Mouse (Mus musculus): ENCODE measurements around the gene Dpyd. TPM values are rescaled to one million over a fixed set of nuclear protein-coding genes. Genes with fewer than 3 reads are reported as not detected.

Gene Dpyd
- polyA plus RNA-seq, 1 experiment from 2014 or later, result 2.8 TPM

DNA sequence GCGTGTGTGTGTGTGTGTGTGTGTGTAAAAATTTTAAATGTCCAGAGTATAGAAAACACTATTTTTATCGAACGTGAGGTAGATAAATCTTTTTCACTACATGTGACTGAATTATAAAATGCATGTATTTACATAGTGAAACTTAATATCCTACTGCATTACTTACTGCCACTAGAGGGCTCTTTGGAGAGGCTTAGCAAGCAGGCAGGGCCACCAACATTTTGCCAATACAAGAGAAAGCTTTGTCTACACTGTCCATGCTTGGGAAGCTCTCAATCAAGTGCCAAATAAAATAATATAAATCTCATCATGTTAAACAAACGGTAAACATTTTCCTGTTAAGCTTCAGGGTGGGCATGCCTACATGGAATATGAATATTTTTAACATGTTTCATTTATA, 429.9 kb downstream of the Dpyd start:
- 76% methylated on average over 4 of the region's 4 CpGs for WGBS

DNA sequence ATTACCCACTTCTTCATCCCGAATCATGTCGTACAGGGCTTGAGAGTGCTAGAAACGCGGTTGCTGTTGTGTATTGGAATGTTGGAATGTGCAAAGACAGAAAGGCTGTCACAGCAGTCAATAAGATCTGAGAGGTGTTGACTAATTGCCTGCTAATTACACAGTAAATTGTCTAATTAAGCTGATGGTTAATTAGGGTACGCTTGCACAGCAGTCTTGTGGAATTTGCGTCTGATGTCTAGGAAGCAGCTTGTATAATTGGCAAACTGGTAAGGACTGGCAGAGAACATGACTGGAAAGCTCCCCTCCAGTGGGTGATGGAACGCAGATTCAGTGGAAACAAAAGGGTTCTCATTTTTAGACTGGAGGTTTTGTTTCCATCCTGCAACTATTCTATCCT, 459.3 kb downstream of the Dpyd start:
- Histone ChIP-seq H3K27ac (no peak overlapping the region), H3K27me3 (no peaks in the 10 kb centered on the region), H3K4me1 (replicated peaks) (no peaks in the 10 kb centered on the region), H3K9me3 (replicated peaks) (no peaks in the 10 kb centered on the region), H3K9ac (no peak overlapping the region), H3K4me3 (no peak overlapping the region), H3K36me3 (no peaks in the 10 kb centered on the region), H3K4me2 (no peak overlapping the region)
- WGBS, result 76% methylated on average over 7 of the region's 7 CpGs
- no peak for ATAC-seq (replicated peaks; ENCODE audit: insufficient number of reproducible peaks, insufficient read depth, low FRiP score, low read depth)

More for the DNA sequence above, 429.9 kb downstream of the Dpyd start:
- Histone ChIP-seq H3K4me2 (no peak overlapping the region), H3K9ac (no peak overlapping the region), H3K27me3 (no peaks in the 10 kb centered on the region), H3K27ac (no peak overlapping the region), H3K9me3 (replicated peaks) (no peaks in the 10 kb centered on the region), H3K4me1 (replicated peaks) (no peaks in the 10 kb centered on the region), H3K36me3 (no peaks in the 10 kb centered on the region), H3K4me3 (no peak overlapping the region)
- no peak for ATAC-seq (replicated peaks; ENCODE audit: insufficient number of reproducible peaks, insufficient read depth, low FRiP score, low read depth)

- no peaks in the 10 kb centered on the region for H3K27me3 ChIP-seq
- H3K9me3 ChIP-seq (replicated peaks), result no peaks in the 10 kb centered on the region
- WGBS, result 83% methylated on average over 1 of the region's 1 CpGs
- H3K4me1 ChIP-seq (replicated peaks), result no peaks in the 10 kb centered on the region
- H3K4me3 ChIP-seq, result no peak overlapping the region
- no peak overlapping the region for H3K9ac ChIP-seq
- no peak for ATAC-seq (replicated peaks; ENCODE audit: insufficient number of reproducible peaks, insufficient read depth, low FRiP score, low read depth)
- H3K4me2 ChIP-seq, result no peak overlapping the region
- no peak overlapping the region for H3K27ac ChIP-seq
- H3K36me3 ChIP-seq, result no peaks in the 10 kb centered on the region
These were observed 480.7 kb downstream of the Dpyd start for GRCm38 (mm10) chr3:119042611-119043010.

DNA sequence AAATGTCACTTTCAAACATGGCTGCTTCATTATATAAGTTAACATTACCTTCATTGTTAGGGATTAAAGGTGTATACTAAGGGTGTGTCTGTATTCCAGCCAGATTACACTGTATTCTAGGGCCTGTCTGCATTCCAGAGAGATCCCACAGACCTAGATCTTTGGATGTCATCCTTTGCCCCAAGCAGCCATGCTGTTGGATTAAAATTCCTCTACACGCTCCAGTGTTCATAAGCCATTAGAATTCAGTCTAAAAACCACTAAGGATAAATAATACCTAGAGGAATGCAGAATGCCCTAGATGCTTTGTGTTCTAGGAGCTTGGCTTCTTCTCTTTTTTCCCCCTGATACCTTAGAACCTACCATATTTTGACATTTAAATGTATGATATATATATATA, 494.2 kb downstream of the Dpyd start:
- no peak overlapping the region for H3K27ac ChIP-seq
- H3K9me3 ChIP-seq (replicated peaks), result no peaks in the 10 kb centered on the region
- no peak overlapping the region for H3K9ac ChIP-seq
- H3K4me3 ChIP-seq, result no peak overlapping the region
- 67% methylated on average over 1 of the region's 1 CpGs for WGBS
- no peak for ATAC-seq (replicated peaks; ENCODE audit: insufficient number of reproducible peaks, insufficient read depth, low FRiP score, low read depth)
- H3K4me2 ChIP-seq, result no peak overlapping the region
- no peaks in the 10 kb centered on the region for H3K27me3 ChIP-seq
- H3K4me1 ChIP-seq (replicated peaks), result no peaks in the 10 kb centered on the region
- H3K36me3 ChIP-seq, result no peaks in the 10 kb centered on the region

GRCm38 (mm10) chr3:119063214-119063613, 501.3 kb downstream of the Dpyd start:
- no peak overlapping the region for H3K27ac ChIP-seq
- no peaks in the 10 kb centered on the region for H3K27me3 ChIP-seq
- 60% methylated on average over 4 of the region's 4 CpGs for WGBS
- no peaks in the 10 kb centered on the region for H3K4me1 ChIP-seq (replicated peaks)
- no peak overlapping the region for H3K9ac ChIP-seq
- no peaks in the 10 kb centered on the region for H3K36me3 ChIP-seq
- no peaks in the 10 kb centered on the region for H3K9me3 ChIP-seq (replicated peaks)
- H3K4me3 ChIP-seq, result no peak overlapping the region
- no peak for ATAC-seq (replicated peaks; ENCODE audit: insufficient number of reproducible peaks, insufficient read depth, low FRiP score, low read depth)
- H3K4me2 ChIP-seq, result no peak overlapping the region

GRCm38 (mm10) chr3:119063642-119064041, 501.7 kb downstream of the Dpyd start:
- 13% methylated on average over 1 of the region's 1 CpGs for WGBS
- no peak for ATAC-seq (replicated peaks; ENCODE audit: insufficient number of reproducible peaks, insufficient read depth, low FRiP score, low read depth)
- Histone ChIP-seq H3K27me3 (no peaks in the 10 kb centered on the region), H3K4me3 (no peak overlapping the region), H3K36me3 (no peaks in the 10 kb centered on the region), H3K4me1 (replicated peaks) (no peaks in the 10 kb centered on the region), H3K4me2 (no peak overlapping the region), H3K27ac (no peak overlapping the region), H3K9ac (no peak overlapping the region), H3K9me3 (replicated peaks) (no peaks in the 10 kb centered on the region)

GRCm38 (mm10) chr3:119064746-119065145, 502.8 kb downstream of the Dpyd start:
- Histone ChIP-seq H3K9me3 (replicated peaks) (no peaks in the 10 kb centered on the region), H3K36me3 (no peaks in the 10 kb centered on the region), H3K4me1 (replicated peaks) (no peaks in the 10 kb centered on the region), H3K27ac (no peak overlapping the region), H3K4me2 (no peak overlapping the region), H3K27me3 (no peaks in the 10 kb centered on the region), H3K9ac (no peak overlapping the region), H3K4me3 (no peak overlapping the region)
- ATAC-seq (replicated peaks; ENCODE audit: insufficient number of reproducible peaks, insufficient read depth, low FRiP score, low read depth), result no peak
- WGBS, result 77% methylated on average over 7 of the region's 7 CpGs

DNA sequence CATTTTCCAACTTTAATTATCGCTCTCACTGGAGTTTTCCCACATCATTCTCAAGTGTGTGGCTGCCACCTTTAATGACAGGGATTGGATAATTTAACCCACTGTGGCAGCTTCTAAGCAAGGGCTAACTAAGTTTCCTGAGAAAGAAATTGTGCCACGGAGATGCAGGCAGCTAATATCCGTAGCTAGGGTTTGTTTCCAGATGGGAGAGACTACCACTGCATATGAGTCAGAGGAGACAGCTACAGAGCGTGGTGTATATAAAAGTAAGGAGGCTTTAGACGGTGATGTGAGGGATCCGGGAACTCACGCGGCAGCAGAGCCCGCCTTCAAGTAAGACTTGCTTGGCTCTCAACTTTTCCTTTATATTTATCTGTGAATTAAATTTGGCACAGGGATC, 505.3 kb downstream of the Dpyd start:
- Histone ChIP-seq H3K27me3 (no peaks in the 10 kb centered on the region), H3K9me3 (replicated peaks) (no peaks in the 10 kb centered on the region), H3K9ac (no peak overlapping the region), H3K27ac (no peak overlapping the region), H3K4me2 (no peak overlapping the region), H3K4me1 (replicated peaks) (no peaks in the 10 kb centered on the region), H3K4me3 (no peak overlapping the region), H3K36me3 (no peaks in the 10 kb centered on the region)
- ATAC-seq (replicated peaks; ENCODE audit: insufficient number of reproducible peaks, insufficient read depth, low FRiP score, low read depth), result no peak
- WGBS, result 77% methylated on average over 9 of the region's 9 CpGs

DNA sequence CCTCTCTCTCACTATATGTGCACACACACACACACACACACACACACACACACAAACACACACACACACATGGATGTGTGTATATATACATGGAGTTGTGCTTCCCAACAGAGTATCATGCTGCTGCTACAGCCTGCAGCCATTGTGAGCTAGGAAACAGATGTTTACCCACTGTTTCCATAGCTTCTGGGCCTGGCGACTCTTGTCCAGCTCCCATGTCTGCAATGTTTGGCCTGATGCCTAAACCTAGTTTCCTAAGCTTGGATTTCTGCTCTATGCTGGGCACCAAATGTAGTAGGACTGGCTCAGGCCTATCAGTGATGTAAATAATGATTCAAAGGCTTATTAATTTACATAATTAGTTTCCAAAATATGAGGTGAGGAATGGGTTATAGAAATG, 524.7 kb downstream of the Dpyd start:
- ATAC-seq (replicated peaks; ENCODE audit: insufficient number of reproducible peaks, insufficient read depth, low FRiP score, low read depth), result no peak
- Histone ChIP-seq H3K27ac (no peak overlapping the region), H3K4me1 (replicated peaks) (no peaks in the 10 kb centered on the region), H3K4me3 (no peak overlapping the region), H3K27me3 (no peaks in the 10 kb centered on the region), H3K36me3 (no peaks in the 10 kb centered on the region), H3K9me3 (replicated peaks) (no peaks in the 10 kb centered on the region), H3K9ac (no peak overlapping the region), H3K4me2 (no peak overlapping the region)
- 30% methylated on average over 1 of the region's 1 CpGs for WGBS

- Histone ChIP-seq H3K4me1 (replicated peaks) (no peaks in the 10 kb centered on the region), H3K4me2 (no peak overlapping the region), H3K27me3 (no peaks in the 10 kb centered on the region), H3K9ac (no peak overlapping the region), H3K27ac (no peak overlapping the region), H3K9me3 (replicated peaks) (no peaks in the 10 kb centered on the region), H3K36me3 (no peaks in the 10 kb centered on the region), H3K4me3 (no peak overlapping the region)
- no peak for ATAC-seq (replicated peaks; ENCODE audit: insufficient number of reproducible peaks, insufficient read depth, low FRiP score, low read depth)
- 78% methylated on average over 5 of the region's 5 CpGs for WGBS
These were observed 533.4 kb downstream of the Dpyd start for GRCm38 (mm10) chr3:119095223-119095886.

DNA sequence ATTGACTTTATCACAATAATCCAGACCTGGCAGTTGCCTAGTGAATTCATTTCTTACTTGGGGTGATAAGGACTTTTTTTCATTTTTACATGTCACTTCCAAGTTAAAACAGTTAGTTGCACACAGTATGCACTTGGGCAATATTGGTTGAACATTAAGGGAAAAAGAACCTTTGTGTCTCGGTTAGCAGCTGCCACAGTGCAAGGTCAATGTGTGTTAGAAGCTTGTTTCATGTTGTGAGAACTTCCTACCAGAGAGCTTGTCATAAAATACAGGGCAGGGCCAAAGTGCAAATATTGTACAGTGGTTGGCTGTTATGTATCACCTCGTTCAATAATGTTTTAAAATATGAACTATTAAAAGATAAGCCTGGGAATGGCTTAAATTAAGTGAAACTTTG, 564.1 kb downstream of the Dpyd start:
- H3K9ac ChIP-seq, result no peak overlapping the region
- ATAC-seq (replicated peaks; ENCODE audit: insufficient number of reproducible peaks, insufficient read depth, low FRiP score, low read depth), result no peak
- no peak overlapping the region for H3K4me3 ChIP-seq

GRCm38 (mm10) chr3:119128076-119128475, 566.1 kb downstream of the Dpyd start:
- 51% methylated on average over 1 of the region's 1 CpGs for WGBS

More for the DNA sequence above, 564.1 kb downstream of the Dpyd start:
- H3K27me3 ChIP-seq, result no peaks in the 10 kb centered on the region
- no peaks in the 10 kb centered on the region for H3K36me3 ChIP-seq
- no peaks in the 10 kb centered on the region for H3K4me1 ChIP-seq (replicated peaks)
- WGBS, result 46% methylated on average over 2 of the region's 2 CpGs
- H3K4me2 ChIP-seq, result no peak overlapping the region
- no peak overlapping the region for H3K27ac ChIP-seq
- no peaks in the 10 kb centered on the region for H3K9me3 ChIP-seq (replicated peaks)

More at GRCm38 (mm10) chr3:119128076-119128475, 566.1 kb downstream of the Dpyd start:
- Histone ChIP-seq H3K4me1 (replicated peaks) (no peaks in the 10 kb centered on the region), H3K9ac (no peak overlapping the region), H3K4me3 (no peak overlapping the region), H3K36me3 (no peaks in the 10 kb centered on the region), H3K4me2 (no peak overlapping the region), H3K27ac (no peak overlapping the region), H3K27me3 (no peaks in the 10 kb centered on the region), H3K9me3 (replicated peaks) (no peaks in the 10 kb centered on the region)
- no peak for ATAC-seq (replicated peaks; ENCODE audit: insufficient number of reproducible peaks, insufficient read depth, low FRiP score, low read depth)
